Mouse (Mus musculus) Muller cell, postnatal 12 days (primary cell): Measurements from ENCODE around the gene Gm10491.
"Not testable (repeated sequence)": the region's sequence is repeated elsewhere in the genome, so short reads cannot be mapped to it uniquely, and the experiment has no call there.

Experiments
- DNase-seq: peaks from one replicate; pipeline ENCODE4 v3.0.0-alpha.2; 2015; ENCODE audit errors: inconsistent ontology term

The Gm10491 gene

GRCm38 (mm10) chrX:7907735-7908134 lies at the start of gene Gm10491:
Gene Gm10491 (minus strand): TSS chrX:7907835.
- DNase-seq: no peak

- no peak for DNase-seq
These were observed 42.5 kb upstream of the Gm10491 start for GRCm38 (mm10) chrX:7950091-7950490.

DNA sequence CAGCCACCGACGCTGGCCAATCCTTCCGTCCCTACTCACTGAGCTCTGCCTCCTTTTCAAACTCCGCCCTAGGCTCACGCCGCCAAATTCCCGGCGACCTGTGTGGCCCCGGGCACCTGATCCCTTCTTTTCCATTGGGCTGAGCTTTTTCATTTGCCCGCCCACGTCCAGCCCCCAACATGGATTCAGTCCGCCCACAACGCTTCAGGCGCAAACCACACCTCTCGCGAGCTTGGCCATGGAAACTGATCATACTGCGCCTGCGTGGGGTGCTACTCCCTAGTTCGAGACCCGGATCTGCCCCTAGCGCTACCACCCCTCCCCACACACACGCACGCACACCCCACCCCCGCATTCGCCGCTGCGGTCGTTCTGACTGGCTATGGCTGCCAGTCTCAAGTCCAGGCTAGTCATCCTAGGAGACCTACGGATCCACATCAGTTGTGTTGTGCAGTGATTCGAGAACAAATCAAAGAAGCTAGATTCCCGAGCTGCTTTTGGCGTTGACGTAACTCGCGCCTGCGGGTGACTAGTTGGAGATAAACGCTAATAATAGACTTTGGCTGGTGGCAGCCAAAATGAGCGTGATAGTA lies 40.4 kb upstream of the Gm10491 start:
- peak; percentile 97 for DNase-seq

DNA sequence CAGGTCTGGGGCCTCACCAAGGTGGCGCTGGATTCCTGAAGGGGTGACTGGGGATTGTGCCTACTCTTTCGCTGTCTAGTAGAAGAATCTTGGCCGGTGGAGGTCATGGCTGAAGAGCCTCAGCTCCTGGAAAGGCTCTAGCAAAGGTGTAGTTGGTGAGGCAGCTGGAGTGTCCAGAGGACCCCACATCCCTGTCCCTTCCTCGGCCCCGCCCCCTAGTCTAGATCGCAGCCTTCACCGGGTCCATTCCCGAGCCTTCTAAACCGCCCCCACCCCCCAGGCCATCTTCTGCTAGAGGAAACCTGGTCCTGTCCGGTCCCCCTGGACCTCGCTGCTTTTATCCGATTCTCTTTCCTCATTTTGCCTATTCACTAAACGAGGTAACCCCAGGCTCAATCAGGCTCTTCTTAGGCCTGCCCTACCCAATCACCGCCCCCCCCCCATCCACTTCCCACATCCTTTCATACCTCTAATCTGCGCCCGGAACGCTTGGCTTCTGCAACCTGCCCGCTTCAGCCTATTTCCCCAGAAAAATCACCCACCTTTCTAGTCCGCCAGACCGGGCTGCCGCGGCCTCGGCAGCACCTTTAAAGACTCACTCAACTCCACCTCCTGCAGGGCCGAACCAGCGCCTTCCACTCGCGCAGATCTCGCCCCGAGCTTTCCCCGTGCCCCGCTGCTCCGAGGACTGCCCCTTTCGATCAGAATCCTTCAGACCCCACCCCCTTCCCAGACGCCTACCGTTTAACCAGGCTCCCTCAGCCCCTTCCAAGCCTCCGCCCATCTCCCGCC lies 39.7 kb upstream of the Gm10491 start, which contains the start of gene Hdac6:
Gene Hdac6, minus strand, starts transcription at position 782 of the 792 bp plus-strand sequence.
- peak; percentile 37 for DNase-seq

GRCm38 (mm10) chrX:7945618-7946017 lies 38.0 kb upstream of the Gm10491 start:
- DNase-seq: no peak

- no peak for DNase-seq
These were observed 30.0 kb upstream of the Gm10491 start for GRCm38 (mm10) chrX:7937667-7938066.

DNA sequence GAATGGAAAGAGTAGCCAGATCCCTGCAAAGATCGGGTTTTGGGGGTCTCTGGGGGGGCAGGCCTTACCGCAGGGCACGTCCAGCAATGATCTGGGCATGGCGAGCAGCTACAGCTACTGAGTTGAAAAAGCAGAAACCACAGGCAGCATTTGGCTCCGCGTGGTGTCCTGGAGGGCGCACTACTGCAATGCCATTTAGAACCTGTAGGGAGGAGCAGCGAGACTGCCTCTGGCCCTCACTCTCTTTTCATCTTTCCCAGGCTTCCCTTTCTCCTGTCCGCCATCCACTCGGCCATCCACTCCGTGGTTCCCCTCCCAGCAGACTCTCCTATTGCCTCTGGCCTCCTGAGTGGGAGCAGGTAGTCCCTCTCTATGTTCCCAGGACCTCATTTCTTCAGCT lies 29.2 kb upstream of the Gm10491 start:
- no peak for DNase-seq

GRCm38 (mm10) chrX:7928270-7928790 lies 20.7 kb upstream of the Gm10491 start, which contains the start of gene Eras:
Gene Eras (minus strand): TSS chrX:7928607.
- no peak for DNase-seq

GRCm38 (mm10) chrX:7927116-7927515 lies 19.5 kb upstream of the Gm10491 start:
- DNase-seq: no peak

DNA sequence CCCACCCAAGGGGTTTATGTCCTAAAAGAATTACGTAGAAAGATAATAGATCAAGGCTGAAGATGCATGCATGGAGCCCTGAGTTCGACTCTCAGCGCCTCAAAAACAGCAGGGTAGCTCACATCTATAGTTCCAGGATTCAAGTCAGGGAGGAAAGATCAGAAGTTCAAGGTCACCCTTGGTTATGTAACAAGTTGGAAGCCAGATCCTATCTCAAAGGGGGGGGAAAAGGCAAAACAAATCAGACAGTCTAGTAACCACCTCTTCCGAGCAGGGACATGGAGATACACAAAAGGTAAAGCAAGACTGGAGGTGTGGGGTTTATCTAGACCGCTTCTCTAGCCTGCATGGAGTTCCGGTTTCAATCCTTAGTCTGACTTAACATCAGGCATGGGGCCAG lies 18.6 kb upstream of the Gm10491 start:
- DNase-seq: no peak

DNA sequence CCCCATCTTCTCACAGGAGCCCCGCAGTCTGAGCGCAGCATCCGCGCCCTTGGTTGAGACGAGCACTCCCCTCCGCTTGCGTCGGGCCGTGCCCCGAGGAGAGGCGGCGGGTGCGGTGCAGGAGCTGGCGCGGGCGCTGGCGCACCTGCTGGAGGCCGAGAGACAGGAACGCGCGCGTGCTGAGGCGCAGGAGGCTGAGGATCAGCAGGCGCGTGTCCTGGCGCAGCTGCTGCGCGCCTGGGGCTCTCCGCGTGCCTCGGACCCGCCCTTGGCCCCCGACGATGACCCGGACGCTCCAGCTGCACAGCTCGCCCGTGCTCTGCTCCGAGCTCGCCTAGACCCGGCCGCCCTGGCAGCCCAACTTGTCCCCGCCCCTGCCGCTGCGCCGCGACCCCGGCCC lies 14.4 kb upstream of the Gm10491 start:
- no peak for DNase-seq

DNA sequence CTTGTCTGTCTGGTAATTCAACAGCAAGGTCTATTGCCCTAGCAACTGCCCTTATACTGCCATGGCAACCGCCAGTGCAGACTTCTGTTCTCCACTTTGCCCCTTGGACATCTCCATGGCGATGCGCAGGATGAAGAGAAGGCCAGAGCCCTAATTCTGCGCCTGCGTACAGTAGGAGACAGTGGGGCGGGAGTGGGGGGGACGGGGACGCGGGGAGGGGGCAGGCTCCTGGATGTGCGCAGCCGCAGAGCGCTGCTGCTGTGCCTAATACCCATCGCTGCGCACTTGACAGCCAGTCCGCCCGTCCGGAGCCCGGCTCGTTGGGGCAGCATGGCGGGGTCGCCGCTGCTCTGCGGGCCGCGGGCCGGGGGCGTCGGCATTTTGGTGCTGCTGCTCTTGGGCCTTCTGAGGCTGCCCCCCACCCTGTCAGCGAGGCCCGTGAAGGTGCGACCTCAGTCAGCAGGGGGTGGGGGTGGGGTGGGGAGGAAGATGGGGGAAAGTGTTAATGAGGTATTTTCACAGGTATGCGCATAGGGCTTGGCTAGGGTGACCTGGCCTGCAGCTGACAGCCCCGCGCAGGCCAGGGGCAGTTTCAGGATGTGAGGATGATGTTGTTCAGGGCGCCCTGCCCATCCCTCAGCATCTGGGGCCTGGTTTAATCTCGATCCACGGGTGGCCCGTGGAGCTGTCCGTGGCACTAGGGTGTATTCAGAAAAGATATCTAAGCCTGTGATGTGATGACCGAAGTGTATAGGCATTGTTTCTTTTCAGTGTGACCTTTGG lies 12.2 kb upstream of the Gm10491 start, which contains the start of gene Pcsk1n:
Gene Pcsk1n, plus strand, starts transcription at position 222 of the 783 bp plus-strand sequence.
- peak; percentile 46 for DNase-seq

- DNase-seq: not testable (repeated sequence)
These were observed 10.3 kb upstream of the Gm10491 start for GRCm38 (mm10) chrX:7917960-7918359.

GRCm38 (mm10) chrX:7915669-7916068 lies 8.0 kb upstream of the Gm10491 start:
- not testable (repeated sequence) for DNase-seq

GRCm38 (mm10) chrX:7910473-7910872 lies 2.8 kb upstream of the Gm10491 start:
- no peak for DNase-seq

GRCm38 (mm10) chrX:7909242-7909641 lies 1.6 kb upstream of the Gm10491 start, which contains the start of gene Gm10490:
Gene Gm10490 (plus strand): TSS chrX:7909542.
- DNase-seq: not testable (repeated sequence)

- no peak for DNase-seq
These were observed 3.2 kb downstream of the Gm10491 start for GRCm38 (mm10) chrX:7904441-7904840.

GRCm38 (mm10) chrX:7898880-7899874 lies 8.5 kb downstream of the Gm10491 start, which contains the start of the genes Pqbp1 and Timm17b:
Gene Pqbp1 (minus strand): TSS chrX:7899269.
Gene Timm17b (plus strand): TSS chrX:7899357.
- peak; percentile 93 for DNase-seq

DNA sequence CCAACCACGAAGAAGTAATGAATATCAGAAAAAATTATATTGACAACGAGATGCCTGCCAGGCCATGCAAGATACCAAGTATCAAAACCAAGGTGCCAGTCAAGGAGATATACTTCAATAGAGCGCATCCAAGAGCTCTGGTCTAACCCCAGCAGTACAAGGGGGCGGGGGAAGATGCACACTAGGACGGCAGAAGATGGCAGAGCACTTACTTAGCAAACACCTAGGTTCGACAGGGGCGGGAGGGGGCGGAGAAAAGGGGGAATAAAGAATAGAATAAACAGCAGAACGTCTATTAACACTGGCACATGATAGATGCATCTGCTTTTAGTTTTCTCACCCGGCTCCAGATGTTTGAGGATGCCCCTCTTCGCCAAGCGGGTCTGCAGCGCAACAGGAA lies 9.4 kb downstream of the Gm10491 start:
- DNase-seq: no peak

DNA sequence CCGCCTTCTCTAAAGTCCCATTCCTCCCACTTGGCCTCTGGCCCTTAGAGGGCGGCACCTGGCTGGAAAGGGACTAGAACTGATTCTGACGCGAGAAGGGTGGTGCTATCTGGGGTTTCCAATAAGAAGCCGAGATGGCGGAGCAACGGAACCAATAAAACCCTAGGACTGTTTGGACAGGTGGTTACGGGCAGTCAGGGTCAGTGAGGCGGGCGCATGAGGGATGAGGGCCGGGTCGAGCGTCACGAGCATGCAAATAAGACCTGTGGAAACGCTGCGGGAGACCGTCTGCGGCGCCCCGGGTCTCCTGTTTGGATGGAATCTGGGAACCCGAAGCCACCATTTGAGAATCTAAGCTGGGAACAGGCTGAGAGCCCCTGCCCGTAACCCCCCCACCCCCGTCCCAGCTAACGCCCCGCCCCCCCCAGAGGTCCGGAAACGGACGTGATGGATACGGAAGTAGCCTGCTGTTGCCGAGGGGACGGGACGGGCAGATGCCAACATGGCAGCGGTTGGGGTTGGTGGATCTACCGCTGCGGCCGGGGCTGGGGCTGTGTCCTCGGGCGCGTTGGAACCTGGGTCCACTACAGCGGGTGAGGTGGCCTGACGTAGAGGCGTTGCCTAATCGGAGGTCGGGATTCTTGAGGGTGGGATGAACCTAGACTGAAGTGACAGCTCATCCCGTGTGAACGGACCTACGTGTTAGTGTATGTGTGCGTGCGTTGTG lies 23.6 kb downstream of the Gm10491 start, which contains the start of gene Slc35a2:
Gene Slc35a2, plus strand, starts transcription at position 188 of the 727 bp plus-strand sequence.
- peak; percentile 92 for DNase-seq
